Mouse (Mus musculus) c-Kit-positive CD71-positive TER-119-negative erythroid progenitor cells, embryonic 14.5 days (primary cell): Measurements from ENCODE around the gene Cacng4.

Experiments used
- DNase-seq: peaks from one replicate; pipeline ENCODE4 v3.0.0-alpha.2; 2013; ENCODE audit warnings: low read depth

Cacng4 gene

GRCm38 (mm10) chr11:107794547-107795269, at the start of gene Cacng4:
Gene Cacng4 (minus strand): TSS chr11:107794557.
- DNase-seq = no peak

- no peak for DNase-seq
Measured at GRCm38 (mm10) chr11:107833351-107834040, 39.1 kb upstream of the Cacng4 start.

- no peak for DNase-seq
Measured at GRCm38 (mm10) chr11:107817196-107817595, 22.8 kb upstream of the Cacng4 start.

- no peak for DNase-seq
Measured at GRCm38 (mm10) chr11:107812941-107813648, 18.7 kb upstream of the Cacng4 start.

- no peak for DNase-seq
Measured at GRCm38 (mm10) chr11:107812429-107812828, 18.1 kb upstream of the Cacng4 start.

- no peak for DNase-seq
Measured at GRCm38 (mm10) chr11:107808508-107808907, 14.2 kb upstream of the Cacng4 start.

GRCm38 (mm10) chr11:107806058-107806457, 11.7 kb upstream of the Cacng4 start:
- DNase-seq = no peak

GRCm38 (mm10) chr11:107801946-107802345, 7.6 kb upstream of the Cacng4 start:
- no peak for DNase-seq

- no peak for DNase-seq
Measured at GRCm38 (mm10) chr11:107799331-107799730, 5.0 kb upstream of the Cacng4 start.

GRCm38 (mm10) chr11:107796346-107796745, 2.0 kb upstream of the Cacng4 start:
- DNase-seq = no peak

GRCm38 (mm10) chr11:107795384-107796035, 1.2 kb upstream of the Cacng4 start:
- no peak for DNase-seq

GRCm38 (mm10) chr11:107794103-107794493, 259 bp downstream of the Cacng4 start:
- no peak for DNase-seq

- no peak for DNase-seq
Measured at GRCm38 (mm10) chr11:107793200-107794102, 906 bp downstream of the Cacng4 start.

- no peak for DNase-seq
Measured at GRCm38 (mm10) chr11:107792136-107792535, 2.2 kb downstream of the Cacng4 start.

- no peak for DNase-seq
Measured at GRCm38 (mm10) chr11:107785761-107786160, 8.6 kb downstream of the Cacng4 start.

- no peak for DNase-seq
Measured at GRCm38 (mm10) chr11:107785288-107785687, 9.1 kb downstream of the Cacng4 start.

GRCm38 (mm10) chr11:107783861-107784754, 10.2 kb downstream of the Cacng4 start:
- no peak for DNase-seq

GRCm38 (mm10) chr11:107782591-107782990, 11.8 kb downstream of the Cacng4 start:
- DNase-seq = no peak

GRCm38 (mm10) chr11:107778859-107779258, 15.5 kb downstream of the Cacng4 start:
- DNase-seq = no peak

GRCm38 (mm10) chr11:107777487-107777886, 16.9 kb downstream of the Cacng4 start:
- no peak for DNase-seq
